Mouse (Mus musculus) E14TG2a.4 (cell line): ENCODE results near the gene Kras.

Experiments used
- CTCF ChIP-seq: conservative IDR thresholded peaks from 2 replicates; pipeline ENCODE4 v1.5.1; 2014; ENCODE audit warnings: low read length
- NANOG ChIP-seq: IDR thresholded peaks from 2 replicates; pipeline ENCODE4 v1.6.1; 2014; ENCODE audit warnings: borderline replicate concordance, low read length, mixed read lengths
- POU5F1 ChIP-seq: IDR thresholded peaks from 2 replicates; pipeline ENCODE4 v1.6.1; 2014; ENCODE audit warnings: low read length, borderline replicate concordance

- TF ChIP-seq NANOG (no peak), CTCF (no peak), POU5F1 (no peak)
These were observed 25.8 kb downstream of the Kras start for GRCm38 (mm10) chr6:145224246-145224645.
